ENCODE assay signal across 20 mouse cellular contexts in genomic region chr3:94342552-94342951, GRCm38 (mm10). TPM values are rescaled to one million over a fixed set of nuclear protein-coding genes. Genes with fewer than 3 reads are reported as not detected.
A peak's percentile ranks its signal among the peaks of the same experiment; 100 is the strongest.
DNase-seq lines count a peak whose midpoint lies in the region; ATAC-seq and TF ChIP-seq lines count a peak whose summit lies in the region.
"Had no signal": no experiment of that assay in that cellular context is flagged by ENCODE, and none has a peak within 500 bp of the region (broad histone marks: within the 10 kb centered on the region; RNA-seq: fewer than 3 reads in every experiment).

No protein-coding gene starts in this region.

- WGBS in hindbrain, embryonic 16.5 days = 39% methylated on average over 1 of the region's 1 CpGs
- WGBS in hindbrain, embryonic 14.5 days = 56% methylated on average over 1 of the region's 1 CpGs
- 35% methylated on average over 1 of the region's 1 CpGs for WGBS in midbrain, embryonic 15.5 days
- 52% methylated on average over 1 of the region's 1 CpGs for WGBS in intestine, embryonic 15.5 days

- no peaks in the 10 kb centered on the region for H3K4me1 ChIP-seq in hindbrain, embryonic 16.5 days (ENCODE audit: control insufficient read depth, insufficient read depth, low read depth, low read length)
- no peaks in the 10 kb centered on the region for H3K4me1 ChIP-seq in hindbrain, embryonic 14.5 days (replicated peaks; ENCODE audit: control insufficient read depth, insufficient read depth, low read length)
- peaks cover 3% of the 10 kb centered on the region; the same call in 1 of the 2 replicates for H3K4me1 ChIP-seq in midbrain, embryonic 15.5 days
- H3K4me1 ChIP-seq in intestine, embryonic 15.5 days (replicated peaks) = no peaks in the 10 kb centered on the region
- H3K4me1 ChIP-seq: limb, embryonic 13.5 days; neural tube, embryonic 12.5 days had no signal

- CTCF ChIA-PET in Patski (lab: Charles Lee) = interaction anchor here (1.0 to 1.7 kb wide), 3 partner anchors 9 to 18 kb away, joined by 3 to 6 read pairs (median 4); no protein-coding TSS in a partner anchor

- H3K4me3 ChIP-seq in hindbrain, embryonic 16.5 days (ENCODE audit: low read length) = no peak overlapping the region
- no peak overlapping the region for H3K4me3 ChIP-seq in hindbrain, embryonic 14.5 days (replicated peaks; ENCODE audit: low read length)
- no peak overlapping the region for H3K4me3 ChIP-seq in midbrain, embryonic 15.5 days
- no peak overlapping the region for H3K4me3 ChIP-seq in intestine, embryonic 15.5 days (replicated peaks)
- H3K4me3 ChIP-seq: limb, embryonic 13.5 days; neural tube, embryonic 12.5 days had no signal

- H3K9ac ChIP-seq in hindbrain, embryonic 16.5 days (ENCODE audit: low read depth, low read length) = no peak overlapping the region
- no peak overlapping the region for H3K9ac ChIP-seq in hindbrain, embryonic 14.5 days
- no peak overlapping the region for H3K9ac ChIP-seq in midbrain, embryonic 15.5 days
- H3K9ac ChIP-seq in intestine, embryonic 15.5 days = no peak overlapping the region
- H3K9ac ChIP-seq: limb, embryonic 13.5 days; liver, embryonic 14.5 days; neural tube, embryonic 12.5 days had no signal

- DNase-seq in hindbrain, embryonic 14.5 days (ENCODE audit: low spot score) = no peak
- DNase-seq in MN1 (ENCODE audit: low spot score) (peak; percentile 63), Patski (ENCODE audit: low read depth, low spot score) (peak; percentile 7)
- DNase-seq in thymus, postnatal 4 days = no peak
- DNase-seq: adrenal gland, adult 8-10 months; cerebellum, adult 9-11 months; kidney, adult 18-20 months; right cerebral cortex, postnatal 14 days; spleen, adult 18-20 months; thymus, adult 2 months had no signal

- TF ChIP-seq CTCF in Patski (IDR thresholded peaks at IDR 0.05) = no peak

- in situ Hi-C loops in Patski (cut with MboI; ENCODE audit: low pct_unique_long_range_greater_than_20kb) = no loop called here

- no peaks in the 10 kb centered on the region for H3K27me3 ChIP-seq in hindbrain, embryonic 16.5 days (replicated peaks; ENCODE audit: control insufficient read depth, insufficient read depth, low read length)
- H3K27me3 ChIP-seq in hindbrain, embryonic 14.5 days (ENCODE audit: control insufficient read depth, insufficient read depth, low read length) = no peaks in the 10 kb centered on the region
- H3K27me3 ChIP-seq in Patski = peaks cover 33% of the 10 kb centered on the region
- H3K27me3 ChIP-seq in midbrain, embryonic 15.5 days (replicated peaks) = no peaks in the 10 kb centered on the region
- no peaks in the 10 kb centered on the region; the same call in 1 of the 2 replicates for H3K27me3 ChIP-seq in intestine, embryonic 15.5 days (replicated peaks)
- H3K27me3 ChIP-seq: limb, embryonic 13.5 days; neural tube, embryonic 12.5 days had no signal

- H3K27ac ChIP-seq in hindbrain, embryonic 16.5 days (ENCODE audit: low read depth, low read length) = no peak overlapping the region
- no peak overlapping the region for H3K27ac ChIP-seq in hindbrain, embryonic 14.5 days
- no peak overlapping the region for H3K27ac ChIP-seq in midbrain, embryonic 15.5 days
- no peak overlapping the region for H3K27ac ChIP-seq in intestine, embryonic 15.5 days
- H3K27ac ChIP-seq: kidney, postnatal 0 days; limb, embryonic 13.5 days; liver, embryonic 14.5 days; neural tube, embryonic 12.5 days had no signal

- ATAC-seq in hindbrain, embryonic 16.5 days = peak; percentile 65
- no peak for ATAC-seq in hindbrain, embryonic 14.5 days (ENCODE audit: low FRiP score)
- ATAC-seq in Patski = no peak
- ATAC-seq in midbrain, embryonic 15.5 days (replicated peaks) = peak; percentile 62; the same call in 1 of the 2 replicates
- ATAC-seq in intestine, embryonic 15.5 days = no peak

- POLR2A ChIA-PET in Patski (lab: Charles Lee) = no interaction called here

- no peak overlapping the region for H3K4me2 ChIP-seq in hindbrain, embryonic 16.5 days (ENCODE audit: low read length)
- H3K4me2 ChIP-seq in hindbrain, embryonic 14.5 days (replicated peaks) = no peak overlapping the region
- no peak overlapping the region for H3K4me2 ChIP-seq in midbrain, embryonic 15.5 days
- no peak overlapping the region for H3K4me2 ChIP-seq in intestine, embryonic 15.5 days (replicated peaks)
- H3K4me2 ChIP-seq: heart, embryonic 11.5 days; limb, embryonic 13.5 days; neural tube, embryonic 12.5 days had no signal

- no peaks in the 10 kb centered on the region for H3K36me3 ChIP-seq in hindbrain, embryonic 16.5 days (ENCODE audit: control insufficient read depth, insufficient read depth, low read length)
- H3K36me3 ChIP-seq in hindbrain, embryonic 14.5 days (replicated peaks; ENCODE audit: control insufficient read depth, insufficient read depth) = no peaks in the 10 kb centered on the region
- H3K36me3 ChIP-seq in midbrain, embryonic 15.5 days (replicated peaks) = no peaks in the 10 kb centered on the region
- no peaks in the 10 kb centered on the region for H3K36me3 ChIP-seq in intestine, embryonic 15.5 days
- H3K36me3 ChIP-seq: limb, embryonic 13.5 days; neural tube, embryonic 12.5 days had no signal

- no peaks in the 10 kb centered on the region for H3K9me3 ChIP-seq in hindbrain, embryonic 16.5 days (ENCODE audit: control insufficient read depth, low read length)
- H3K9me3 ChIP-seq in hindbrain, embryonic 14.5 days (ENCODE audit: control insufficient read depth, low read length) = no peaks in the 10 kb centered on the region
- no peaks in the 10 kb centered on the region for H3K9me3 ChIP-seq in midbrain, embryonic 15.5 days
- no peaks in the 10 kb centered on the region for H3K9me3 ChIP-seq in intestine, embryonic 15.5 days
- H3K9me3 ChIP-seq: limb, embryonic 13.5 days; neural tube, embryonic 12.5 days had no signal

RNA-seq across cellular contexts. Expression of gene Them5, which starts 0.7 kb away (rescaled TPM):
- polyA plus RNA-seq in hindbrain, embryonic 16.5 days (2015; fragmentation: Nextera tagmentation; extraction: Ambion mirVana) = 0.29 TPM in 1 of 2 replicates, not detected in the other
- polyA plus RNA-seq in hindbrain, embryonic 14.5 days (2014; fragmentation: Nextera tagmentation; extraction: Ambion mirVana) = not detected in 2 replicates
- polyA plus RNA-seq in Patski (2021) = 0.06 TPM
- polyA plus RNA-seq in midbrain, embryonic 15.5 days (2015; fragmentation: Nextera tagmentation; extraction: Ambion mirVana) = not detected in 2 replicates
- not detected in 2 replicates for polyA plus RNA-seq in intestine, embryonic 15.5 days (2015; fragmentation: Nextera tagmentation; extraction: Ambion mirVana)
- polyA plus RNA-seq: hindbrain, embryonic 11.5 days; liver, embryonic 14.5 days; neural tube, embryonic 12.5 days; urinary bladder, adult 2 months had no signal

RNA-seq across cellular contexts. Expression of gene C2cd4d, which starts 19.7 kb away (rescaled TPM):
- polyA plus RNA-seq in hindbrain, embryonic 16.5 days (2015; fragmentation: Nextera tagmentation; extraction: Ambion mirVana) = 1.6 and 1.8 TPM in 2 replicates
- polyA plus RNA-seq in hindbrain, embryonic 14.5 days (2014; fragmentation: Nextera tagmentation; extraction: Ambion mirVana) = 2.6 and 4.1 TPM in 2 replicates
- not detected for polyA plus RNA-seq in Patski (2021)
- polyA plus RNA-seq in midbrain, embryonic 15.5 days (2015; fragmentation: Nextera tagmentation; extraction: Ambion mirVana) = 2.8 and 3.2 TPM in 2 replicates
- 0.59 and 0.81 TPM in 2 replicates for polyA plus RNA-seq in intestine, embryonic 15.5 days (2015; fragmentation: Nextera tagmentation; extraction: Ambion mirVana)

RNA-seq across cellular contexts. Expression of gene Rorc, which starts 30.0 kb away (rescaled TPM):
- polyA plus RNA-seq in hindbrain, embryonic 16.5 days (2015; fragmentation: Nextera tagmentation; extraction: Ambion mirVana) = 0.36 and 0.54 TPM in 2 replicates
- polyA plus RNA-seq in hindbrain, embryonic 14.5 days (2014; fragmentation: Nextera tagmentation; extraction: Ambion mirVana) = 0.36 and 0.57 TPM in 2 replicates
- polyA plus RNA-seq in Patski (2021) = 16.1 TPM
- polyA plus RNA-seq in midbrain, embryonic 15.5 days (2015; fragmentation: Nextera tagmentation; extraction: Ambion mirVana) = 0.23 and 0.39 TPM in 2 replicates
- 6.8 and 7.9 TPM in 2 replicates for polyA plus RNA-seq in intestine, embryonic 15.5 days (2015; fragmentation: Nextera tagmentation; extraction: Ambion mirVana)

RNA-seq across cellular contexts. Expression of gene Them4, which starts 32.7 kb away (rescaled TPM):
- 63.7 and 72.1 TPM in 2 replicates for polyA plus RNA-seq in hindbrain, embryonic 16.5 days (2015; fragmentation: Nextera tagmentation; extraction: Ambion mirVana)
- 62.1 and 66.4 TPM in 2 replicates for polyA plus RNA-seq in hindbrain, embryonic 14.5 days (2014; fragmentation: Nextera tagmentation; extraction: Ambion mirVana)
- 12.2 TPM for polyA plus RNA-seq in Patski (2021)
- polyA plus RNA-seq in midbrain, embryonic 15.5 days (2015; fragmentation: Nextera tagmentation; extraction: Ambion mirVana) = 53.1 and 56.9 TPM in 2 replicates
- polyA plus RNA-seq in intestine, embryonic 15.5 days (2015; fragmentation: Nextera tagmentation; extraction: Ambion mirVana) = 15.6 and 18.7 TPM in 2 replicates

RNA-seq across cellular contexts. Expression of gene Lingo4, which starts 55.8 kb away (rescaled TPM):
- 1.7 and 2.3 TPM in 2 replicates for polyA plus RNA-seq in hindbrain, embryonic 16.5 days (2015; fragmentation: Nextera tagmentation; extraction: Ambion mirVana)
- 0.94 and 1.1 TPM in 2 replicates for polyA plus RNA-seq in hindbrain, embryonic 14.5 days (2014; fragmentation: Nextera tagmentation; extraction: Ambion mirVana)
- polyA plus RNA-seq in Patski (2021) = 0.06 TPM
- polyA plus RNA-seq in midbrain, embryonic 15.5 days (2015; fragmentation: Nextera tagmentation; extraction: Ambion mirVana) = 1.6 TPM in 2 replicates
- polyA plus RNA-seq in intestine, embryonic 15.5 days (2015; fragmentation: Nextera tagmentation; extraction: Ambion mirVana) = 0.41 and 0.58 TPM in 2 replicates
- polyA plus RNA-seq: heart, embryonic 11.5 days had no signal

Comparison
In these comparisons a context has a peak if more than half of its experiments do, and no peak if none do; other contexts are left out.
1. ATAC-seq: peak in hindbrain, embryonic 16.5 days (single experiment) and midbrain, embryonic 15.5 days (single experiment); none in hindbrain, embryonic 14.5 days (single experiment), Patski (single experiment) and intestine, embryonic 15.5 days (single experiment).
2. DNase-seq: peak in MN1 (single experiment) and Patski (single experiment); none in hindbrain, embryonic 14.5 days (single experiment) and thymus, postnatal 4 days (single experiment).